Mouse (Mus musculus): ENCODE measurements around the gene Tox2. TPM values are rescaled to one million over a fixed set of nuclear protein-coding genes. Genes with fewer than 3 reads are reported as not detected.
A peak's percentile ranks its signal among the peaks of the same experiment; 100 is the strongest.

Tox2 gene
- polyA plus RNA-seq, 1 experiment from 2014 or later = 35.5 TPM

- no peaks in the 10 kb centered on the region for H3K9me3 ChIP-seq (ENCODE audit: control insufficient read depth, low read length)
- 57% methylated on average over 7 of the region's 7 CpGs for WGBS
- no peak overlapping the region for H3K9ac ChIP-seq (ENCODE audit: low read length)
- H3K4me1 ChIP-seq (replicated peaks; ENCODE audit: control insufficient read depth, insufficient read depth, low read length) = peaks cover 5% of the 10 kb centered on the region; the same call in 1 of the 2 replicates
- no peak overlapping the region for H3K4me3 ChIP-seq (ENCODE audit: low read depth, low read length)
- H3K4me2 ChIP-seq (ENCODE audit: low read depth, low read length, severe bottlenecking) = no peak overlapping the region
- H3K27ac ChIP-seq (ENCODE audit: low read depth, low read length) = no peak overlapping the region
- no peaks in the 10 kb centered on the region for H3K27me3 ChIP-seq (ENCODE audit: control insufficient read depth, insufficient read depth, low read length)
- ATAC-seq (replicated peaks; ENCODE audit: low FRiP score) (no peak), DNase-seq (ENCODE audit: low spot score) (no peak)
- no peaks in the 10 kb centered on the region for H3K36me3 ChIP-seq (ENCODE audit: control insufficient read depth, insufficient read depth, low read length)
Measured at GRCm38 (mm10) chr2:163236057-163236456, 33.1 kb downstream of the Tox2 start.

DNA sequence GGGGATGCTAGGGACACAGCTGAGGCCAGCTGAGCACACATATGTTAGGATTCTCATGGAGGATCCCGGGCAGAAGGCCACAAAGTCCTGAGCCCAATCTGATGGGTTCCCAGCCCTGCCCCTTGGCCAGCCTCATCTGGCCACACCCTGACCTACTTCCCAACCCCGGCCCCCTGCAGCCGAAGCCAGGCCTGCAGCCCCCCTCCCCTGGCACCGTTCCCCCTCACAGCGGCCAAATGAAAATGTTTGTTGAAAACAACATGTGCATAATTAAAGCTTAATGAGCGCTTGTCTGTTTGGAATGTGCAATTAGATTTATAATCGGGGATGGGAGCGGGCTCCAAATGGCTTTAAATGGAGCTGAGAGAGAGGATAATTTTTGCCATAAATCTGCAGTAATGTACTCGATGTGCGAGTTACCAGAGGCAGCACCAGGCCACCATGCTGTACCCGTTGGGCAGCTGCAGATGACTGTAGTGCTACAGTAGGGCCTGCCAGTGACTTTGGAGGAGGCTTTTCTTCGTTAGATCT, 35.1 kb downstream of the Tox2 start:
- 72% methylated on average over 12 of the region's 12 CpGs for WGBS
- peaks cover 5% of the 10 kb centered on the region; the same call in 1 of the 2 replicates for H3K4me1 ChIP-seq (replicated peaks; ENCODE audit: control insufficient read depth, insufficient read depth, low read length)
- DNase-seq (ENCODE audit: low spot score) (peak; percentile 54), ATAC-seq (replicated peaks; ENCODE audit: low FRiP score) (peak; percentile 36; the same call in 1 of the 2 replicates)
- no peak overlapping the region for H3K9ac ChIP-seq (ENCODE audit: low read length)
- H3K4me2 ChIP-seq (ENCODE audit: low read depth, low read length, severe bottlenecking) = no peak overlapping the region
- no peaks in the 10 kb centered on the region for H3K9me3 ChIP-seq (ENCODE audit: control insufficient read depth, low read length)
- no peaks in the 10 kb centered on the region for H3K27me3 ChIP-seq (ENCODE audit: control insufficient read depth, insufficient read depth, low read length)
- H3K4me3 ChIP-seq (ENCODE audit: low read depth, low read length) = no peak overlapping the region
- no peak overlapping the region for H3K27ac ChIP-seq (ENCODE audit: low read depth, low read length)
- no peaks in the 10 kb centered on the region for H3K36me3 ChIP-seq (ENCODE audit: control insufficient read depth, insufficient read depth, low read length)

GRCm38 (mm10) chr2:163239945-163240344, 37.0 kb downstream of the Tox2 start:
- Histone ChIP-seq H3K9ac (ENCODE audit: low read length) (no peak overlapping the region), H3K9me3 (ENCODE audit: control insufficient read depth, low read length) (no peaks in the 10 kb centered on the region), H3K27me3 (ENCODE audit: control insufficient read depth, insufficient read depth, low read length) (no peaks in the 10 kb centered on the region), H3K4me2 (ENCODE audit: low read depth, low read length, severe bottlenecking) (no peak overlapping the region), H3K4me1 (replicated peaks; ENCODE audit: control insufficient read depth, insufficient read depth, low read length) (peaks cover 10% of the 10 kb centered on the region; the same call in 1 of the 2 replicates), H3K36me3 (ENCODE audit: control insufficient read depth, insufficient read depth, low read length) (no peaks in the 10 kb centered on the region), H3K27ac (ENCODE audit: low read depth, low read length) (no peak overlapping the region), H3K4me3 (ENCODE audit: low read depth, low read length) (no peak overlapping the region)
- 78% methylated on average over 8 of the region's 8 CpGs for WGBS
- no peak for ATAC-seq (replicated peaks; ENCODE audit: low FRiP score)
- no peak for DNase-seq (ENCODE audit: low spot score)

DNA sequence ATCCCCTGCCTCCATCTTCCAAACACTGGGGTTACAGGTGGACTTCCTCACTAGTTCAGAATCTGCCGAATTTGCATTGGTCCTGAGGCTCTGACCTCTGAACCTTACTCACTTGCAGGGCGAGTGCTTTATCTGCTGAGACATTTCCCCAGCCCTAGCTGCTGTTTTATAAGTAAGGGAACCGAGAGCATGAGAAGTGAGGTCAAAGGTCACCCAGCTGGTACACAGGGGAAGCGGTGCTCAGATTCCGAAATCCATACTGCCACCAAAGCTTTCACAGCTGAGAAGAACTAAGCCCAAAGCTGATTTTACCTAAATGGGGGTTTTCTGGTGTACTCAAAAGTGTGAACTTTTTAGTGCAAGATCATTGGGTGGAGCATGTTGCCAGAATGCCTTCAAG, 38.9 kb downstream of the Tox2 start:
- DNase-seq (ENCODE audit: low spot score) = no peak
- 18% methylated on average over 5 of the region's 5 CpGs for WGBS
- no peak for ATAC-seq (replicated peaks; ENCODE audit: low FRiP score)
- no peaks in the 10 kb centered on the region for H3K36me3 ChIP-seq (ENCODE audit: control insufficient read depth, insufficient read depth, low read length)
- H3K4me2 ChIP-seq (ENCODE audit: low read depth, low read length, severe bottlenecking) = no peak overlapping the region
- no peak overlapping the region for H3K4me3 ChIP-seq (ENCODE audit: low read depth, low read length)
- H3K4me1 ChIP-seq (replicated peaks; ENCODE audit: control insufficient read depth, insufficient read depth, low read length) = peaks cover 8% of the 10 kb centered on the region; the same call in 1 of the 2 replicates
- H3K9me3 ChIP-seq (ENCODE audit: control insufficient read depth, low read length) = no peaks in the 10 kb centered on the region
- no peak overlapping the region for H3K9ac ChIP-seq (ENCODE audit: low read length)
- H3K27me3 ChIP-seq (ENCODE audit: control insufficient read depth, insufficient read depth, low read length) = no peaks in the 10 kb centered on the region
- H3K27ac ChIP-seq (ENCODE audit: low read depth, low read length) = no peak overlapping the region

GRCm38 (mm10) chr2:163243917-163244852, 41.3 kb downstream of the Tox2 start:
- Histone ChIP-seq H3K27ac (ENCODE audit: low read depth, low read length) (no peak overlapping the region), H3K27me3 (ENCODE audit: control insufficient read depth, insufficient read depth, low read length) (no peaks in the 10 kb centered on the region), H3K4me2 (ENCODE audit: low read depth, low read length, severe bottlenecking) (no peak overlapping the region), H3K4me3 (ENCODE audit: low read depth, low read length) (no peak overlapping the region), H3K9ac (ENCODE audit: low read length) (no peak overlapping the region), H3K36me3 (ENCODE audit: control insufficient read depth, insufficient read depth, low read length) (no peaks in the 10 kb centered on the region), H3K9me3 (ENCODE audit: control insufficient read depth, low read length) (no peaks in the 10 kb centered on the region), H3K4me1 (replicated peaks; ENCODE audit: control insufficient read depth, insufficient read depth, low read length) (peaks cover 8% of the 10 kb centered on the region; the same call in 1 of the 2 replicates)
- ATAC-seq (replicated peaks; ENCODE audit: low FRiP score) = 0 out of 2 replicates have a peak, but pooled peaks have one; percentile 54
- no peak for DNase-seq (ENCODE audit: low spot score)
- WGBS = 60% methylated on average over 12 of the region's 12 CpGs

DNA sequence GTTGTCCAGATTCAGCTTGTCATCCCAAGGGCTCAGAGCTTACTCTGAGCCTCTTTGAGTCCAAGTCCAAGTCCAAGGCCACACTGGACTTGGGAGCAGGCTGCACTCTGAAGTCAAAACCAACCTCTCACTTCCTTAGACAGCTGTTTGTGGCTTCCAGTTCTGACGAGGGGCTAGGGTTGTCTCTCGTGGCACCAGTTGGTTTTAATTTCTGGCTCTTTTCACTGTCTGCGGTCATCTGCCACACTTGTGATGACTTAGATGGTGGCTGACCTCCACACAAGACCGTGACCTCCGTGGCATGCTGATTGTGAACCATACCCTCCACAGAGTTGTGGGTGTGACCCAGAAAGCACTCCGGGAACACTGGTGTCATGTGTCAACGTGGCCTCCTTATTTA, 46.0 kb downstream of the Tox2 start:
- no peak for DNase-seq (ENCODE audit: low spot score)
- Histone ChIP-seq H3K36me3 (ENCODE audit: control insufficient read depth, insufficient read depth, low read length) (no peaks in the 10 kb centered on the region), H3K27ac (ENCODE audit: low read depth, low read length) (no peak overlapping the region), H3K9ac (ENCODE audit: low read length) (no peak overlapping the region), H3K4me1 (replicated peaks; ENCODE audit: control insufficient read depth, insufficient read depth, low read length) (peaks cover 3% of the 10 kb centered on the region; the same call in 1 of the 2 replicates), H3K4me3 (ENCODE audit: low read depth, low read length) (no peak overlapping the region), H3K9me3 (ENCODE audit: control insufficient read depth, low read length) (no peaks in the 10 kb centered on the region), H3K4me2 (ENCODE audit: low read depth, low read length, severe bottlenecking) (no peak overlapping the region), H3K27me3 (ENCODE audit: control insufficient read depth, insufficient read depth, low read length) (no peaks in the 10 kb centered on the region)
- no peak for ATAC-seq (replicated peaks; ENCODE audit: low FRiP score)
- WGBS = 85% methylated on average over 7 of the region's 7 CpGs

DNA sequence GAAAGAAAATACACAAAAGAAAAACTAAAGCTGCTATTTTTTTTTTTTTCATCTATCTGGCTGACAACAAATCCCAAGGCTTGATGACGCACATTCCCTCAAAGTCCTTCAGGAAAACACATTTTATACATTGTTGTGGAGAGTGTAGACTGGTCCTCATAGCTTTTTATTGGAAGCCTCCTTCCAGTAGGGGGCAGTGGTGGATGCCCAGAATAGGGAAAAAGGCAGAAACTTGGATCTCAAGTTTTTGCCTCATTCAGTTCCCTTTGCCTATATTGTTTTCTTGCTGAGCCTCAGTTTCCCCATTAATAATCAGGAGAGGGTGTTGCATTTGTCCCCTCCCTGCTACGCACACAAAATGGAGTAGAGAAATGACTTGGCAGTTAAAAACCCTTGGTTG, 49.7 kb downstream of the Tox2 start:
- Histone ChIP-seq H3K36me3 (ENCODE audit: control insufficient read depth, insufficient read depth, low read length) (no peaks in the 10 kb centered on the region), H3K27me3 (ENCODE audit: control insufficient read depth, insufficient read depth, low read length) (no peaks in the 10 kb centered on the region), H3K9me3 (ENCODE audit: control insufficient read depth, low read length) (no peaks in the 10 kb centered on the region), H3K4me1 (replicated peaks; ENCODE audit: control insufficient read depth, insufficient read depth, low read length) (no peaks in the 10 kb centered on the region; the same call in 1 of the 2 replicates), H3K9ac (ENCODE audit: low read length) (no peak overlapping the region), H3K4me2 (ENCODE audit: low read depth, low read length, severe bottlenecking) (no peak overlapping the region), H3K4me3 (ENCODE audit: low read depth, low read length) (no peak overlapping the region), H3K27ac (ENCODE audit: low read depth, low read length) (no peak overlapping the region)
- no peak for ATAC-seq (replicated peaks; ENCODE audit: low FRiP score)
- WGBS = 90% methylated on average over 2 of the region's 2 CpGs
- no peak for DNase-seq (ENCODE audit: low spot score)

DNA sequence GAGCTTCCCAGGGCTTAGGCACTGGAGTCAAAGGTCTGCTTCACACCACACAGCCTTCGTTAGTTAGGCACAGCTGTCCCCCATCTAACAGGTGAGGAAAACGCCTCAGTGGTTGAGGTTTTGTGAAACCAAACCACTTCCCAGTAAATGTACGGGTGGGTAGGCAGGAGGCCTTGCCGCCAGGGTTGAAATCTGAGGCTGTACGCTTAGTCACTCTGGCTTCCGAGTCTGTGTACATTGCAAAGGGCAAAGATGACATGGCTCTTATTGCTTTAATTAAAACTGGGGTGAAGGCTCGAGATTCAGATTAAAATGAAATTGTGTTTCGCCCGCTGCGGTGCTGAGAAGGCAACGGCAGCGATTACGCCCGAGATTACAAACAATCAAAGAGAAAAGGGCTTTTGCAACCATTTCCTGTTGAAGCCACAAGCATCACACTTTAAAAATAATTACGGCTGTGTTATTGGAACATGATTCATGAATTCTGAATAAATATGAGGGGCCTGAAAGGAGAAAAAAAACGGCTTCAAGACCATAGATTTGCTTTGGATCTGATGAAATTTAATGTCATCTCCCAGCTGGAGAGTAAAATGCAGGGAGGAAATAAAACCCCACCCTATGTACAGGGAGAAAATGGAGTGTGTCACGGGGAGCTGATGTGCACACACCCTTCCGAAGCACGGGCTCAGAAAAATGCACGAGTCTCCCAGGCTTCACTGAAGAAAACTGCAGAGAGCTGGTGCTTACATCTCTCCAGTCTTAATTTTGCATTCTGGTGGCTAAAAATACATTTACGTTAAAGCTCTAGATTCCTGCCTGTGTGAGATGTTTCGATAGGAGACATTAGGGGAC, 50.5 kb downstream of the Tox2 start:
- 85% methylated on average over 22 of the region's 22 CpGs for WGBS
- Histone ChIP-seq H3K4me3 (ENCODE audit: low read depth, low read length) (no peak overlapping the region), H3K9me3 (ENCODE audit: control insufficient read depth, low read length) (no peaks in the 10 kb centered on the region), H3K27me3 (ENCODE audit: control insufficient read depth, insufficient read depth, low read length) (no peaks in the 10 kb centered on the region), H3K27ac (ENCODE audit: low read depth, low read length) (no peak overlapping the region), H3K4me2 (ENCODE audit: low read depth, low read length, severe bottlenecking) (no peak overlapping the region), H3K9ac (ENCODE audit: low read length) (no peak overlapping the region), H3K4me1 (replicated peaks; ENCODE audit: control insufficient read depth, insufficient read depth, low read length) (no peaks in the 10 kb centered on the region; the same call in 1 of the 2 replicates), H3K36me3 (ENCODE audit: control insufficient read depth, insufficient read depth, low read length) (no peaks in the 10 kb centered on the region)
- no peak for ATAC-seq (replicated peaks; ENCODE audit: low FRiP score)
- no peak for DNase-seq (ENCODE audit: low spot score)
